Mouse (Mus musculus) Muller cell, postnatal 12 days (primary cell): Measurements from ENCODE around the gene Cyp2d11.
A peak's percentile ranks its signal among the peaks of the same experiment; 100 is the strongest.
"Not testable (repeated sequence)": the region's sequence is repeated elsewhere in the genome, so short reads cannot be mapped to it uniquely, and the experiment has no call there.

Source experiments
- DNase-seq: peaks from one replicate; pipeline ENCODE4 v3.0.0-alpha.2; 2015; ENCODE audit errors: inconsistent ontology term

Gene Cyp2d11

DNA sequence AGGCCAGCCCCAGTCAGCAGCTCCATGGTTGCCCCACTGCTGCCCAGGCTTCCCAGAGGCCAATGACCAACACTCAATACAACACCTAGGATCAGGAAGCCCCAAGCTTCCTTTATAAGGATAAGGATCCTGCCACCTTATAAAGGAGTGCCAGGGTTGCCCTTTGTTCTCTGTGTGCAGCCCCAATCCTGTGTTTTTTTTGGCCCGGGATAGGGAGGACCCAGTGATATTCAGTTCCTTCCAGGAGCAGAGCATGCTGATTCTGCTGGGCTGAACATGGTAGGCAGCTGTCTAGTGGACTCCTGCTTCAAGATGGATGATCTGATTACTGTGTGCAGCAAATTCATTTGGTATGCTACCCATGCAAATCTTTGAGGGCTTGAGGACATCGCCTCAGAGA lies at the start of gene Cyp2d11:
TSS of gene Cyp2d11 (minus strand) at position 101 of the 400 bp plus-strand sequence.
- DNase-seq = not testable (repeated sequence)

- no peak for DNase-seq
Observed at GRCm38 (mm10) chr15:82437975-82438617, 44.3 kb upstream of the Cyp2d11 start.

- no peak for DNase-seq
Observed at GRCm38 (mm10) chr15:82435606-82436005, 41.8 kb upstream of the Cyp2d11 start.

- no peak for DNase-seq
Observed at GRCm38 (mm10) chr15:82435011-82435410, 41.2 kb upstream of the Cyp2d11 start.

DNA sequence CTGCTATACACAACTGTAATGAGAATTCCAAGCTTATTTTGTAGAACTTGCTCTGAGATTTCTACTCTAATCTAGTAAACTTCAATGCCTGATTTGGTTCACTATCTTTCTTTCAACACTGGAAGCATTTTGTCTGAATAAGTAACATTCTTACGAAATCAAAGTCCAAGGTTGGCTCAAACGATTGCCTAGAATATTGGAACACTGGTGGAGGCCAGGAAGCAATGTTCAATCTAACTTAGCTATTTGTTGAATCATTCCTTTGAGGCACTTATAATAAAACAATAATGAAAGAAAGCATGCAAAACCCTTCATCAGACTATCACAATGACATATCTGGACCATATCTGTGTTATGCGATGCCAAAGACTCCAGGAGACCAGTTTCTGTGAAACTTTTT lies 40.7 kb upstream of the Cyp2d11 start:
- DNase-seq = no peak

DNA sequence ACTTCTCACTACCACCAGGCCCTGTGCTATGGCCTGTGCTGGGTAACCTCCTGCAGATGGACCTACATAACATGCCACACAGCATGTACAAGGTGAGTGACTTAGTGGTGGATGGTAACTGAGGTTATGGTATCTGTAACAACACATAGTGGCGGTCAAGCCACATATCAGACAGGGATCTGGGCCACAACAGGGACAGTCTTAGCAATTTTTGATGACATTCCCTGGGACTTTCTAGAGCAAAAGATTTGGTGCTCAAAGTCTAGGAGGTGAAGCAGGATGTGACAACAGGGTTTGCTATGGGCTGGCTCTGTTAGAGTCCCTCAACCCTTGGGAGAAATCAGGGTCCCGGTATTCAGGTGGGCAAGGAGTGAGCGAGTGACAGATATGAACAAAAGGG lies 39.8 kb upstream of the Cyp2d11 start:
- DNase-seq = no peak

DNA sequence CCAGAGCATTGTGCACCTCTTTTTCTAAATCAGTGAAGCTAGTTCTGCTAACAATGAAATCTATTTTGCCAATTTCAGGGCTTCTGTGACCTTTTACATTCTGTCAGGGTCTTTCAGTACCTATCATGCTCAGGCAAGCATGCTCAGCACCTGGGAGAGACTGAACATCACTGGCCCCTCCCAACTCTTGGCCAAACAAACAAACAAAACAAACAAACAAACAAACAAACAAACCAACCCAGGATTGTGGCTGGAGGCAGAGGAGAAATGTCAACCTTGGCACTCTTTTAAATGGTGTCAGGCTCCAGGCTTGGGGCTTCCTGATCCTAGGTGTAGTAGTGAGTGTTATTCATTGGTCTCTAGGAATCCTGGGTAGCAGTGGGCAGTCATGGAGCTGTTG lies 39.3 kb upstream of the Cyp2d11 start, which contains the start of gene Cyp2d9:
TSS of gene Cyp2d9 (plus strand) at position 301 of the 400 bp plus-strand sequence.
- no peak for DNase-seq

DNA sequence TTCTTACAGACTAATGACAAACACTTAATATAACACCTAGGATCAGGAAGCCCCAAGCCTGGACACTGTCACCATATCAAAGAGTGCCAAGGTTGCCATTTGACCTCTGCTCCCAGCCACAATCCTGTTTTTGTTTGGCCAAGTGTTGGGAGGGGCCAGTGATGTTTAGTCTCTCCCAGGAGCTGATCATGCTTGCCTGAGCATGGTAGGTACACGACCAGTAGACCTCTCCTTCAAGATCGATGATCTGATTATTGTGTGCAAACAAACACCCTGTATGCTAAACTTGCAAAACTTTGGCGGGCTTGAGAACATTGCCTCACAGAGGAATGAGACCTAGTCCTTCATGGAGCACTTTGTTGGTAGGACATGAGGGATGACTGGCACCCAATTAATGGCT lies 29.6 kb upstream of the Cyp2d11 start:
- no peak for DNase-seq

DNA sequence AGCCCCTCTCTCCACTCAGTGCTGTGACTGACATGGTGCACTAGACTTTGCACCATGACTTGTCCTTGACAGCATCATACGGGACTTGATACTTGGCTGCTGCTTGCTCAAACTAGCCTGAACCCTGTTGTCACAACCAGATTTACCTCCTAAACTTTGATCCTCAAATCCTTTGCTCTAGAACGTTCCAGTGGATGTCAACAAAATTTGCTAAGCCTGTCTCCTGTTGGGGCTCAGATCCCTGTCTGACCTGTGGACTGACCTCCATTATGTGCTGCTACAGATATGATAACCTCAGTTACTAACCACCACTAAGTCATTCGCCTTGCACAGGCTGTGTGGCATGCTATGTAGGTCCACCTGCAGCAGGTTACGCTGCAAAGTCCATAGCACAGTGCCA lies 29.1 kb upstream of the Cyp2d11 start:
- no peak for DNase-seq

- no peak for DNase-seq
Observed at GRCm38 (mm10) chr15:82418616-82419015, 24.8 kb upstream of the Cyp2d11 start.

- DNase-seq = peak; percentile 80
Observed at GRCm38 (mm10) chr15:82416797-82417789, 23.3 kb upstream of the Cyp2d11 start.

- DNase-seq = no peak
Observed at GRCm38 (mm10) chr15:82407536-82407935, 13.7 kb upstream of the Cyp2d11 start.

DNA sequence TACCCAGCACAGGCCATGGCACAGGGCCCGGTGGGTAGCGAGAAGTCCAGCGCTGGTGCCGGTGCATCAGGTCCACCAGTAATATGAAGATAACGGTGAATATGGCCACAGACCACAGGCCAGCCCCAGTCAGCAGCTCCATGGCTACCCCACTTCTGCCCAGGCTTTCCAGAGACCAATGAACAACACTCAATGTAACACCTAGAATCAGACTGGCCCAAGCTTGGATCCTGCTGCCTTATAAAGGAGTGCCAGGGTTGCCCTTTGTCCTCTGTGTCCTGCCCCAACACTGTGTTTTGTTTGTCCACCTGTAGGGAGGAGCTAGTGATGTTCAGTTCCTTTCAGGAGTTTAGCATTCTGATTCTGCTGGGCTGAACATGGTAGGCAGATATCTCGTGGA lies 13.2 kb upstream of the Cyp2d11 start, which contains the start of gene Cyp2d10:
TSS of gene Cyp2d10 (minus strand) at position 215 of the 400 bp plus-strand sequence.
- no peak for DNase-seq

GRCm38 (mm10) chr15:82404163-82404562 lies 10.3 kb upstream of the Cyp2d11 start:
- no peak for DNase-seq

- no peak for DNase-seq
Observed at GRCm38 (mm10) chr15:82403606-82404005, 9.8 kb upstream of the Cyp2d11 start.

- DNase-seq = no peak
Observed at GRCm38 (mm10) chr15:82402741-82403140, 8.9 kb upstream of the Cyp2d11 start.

DNA sequence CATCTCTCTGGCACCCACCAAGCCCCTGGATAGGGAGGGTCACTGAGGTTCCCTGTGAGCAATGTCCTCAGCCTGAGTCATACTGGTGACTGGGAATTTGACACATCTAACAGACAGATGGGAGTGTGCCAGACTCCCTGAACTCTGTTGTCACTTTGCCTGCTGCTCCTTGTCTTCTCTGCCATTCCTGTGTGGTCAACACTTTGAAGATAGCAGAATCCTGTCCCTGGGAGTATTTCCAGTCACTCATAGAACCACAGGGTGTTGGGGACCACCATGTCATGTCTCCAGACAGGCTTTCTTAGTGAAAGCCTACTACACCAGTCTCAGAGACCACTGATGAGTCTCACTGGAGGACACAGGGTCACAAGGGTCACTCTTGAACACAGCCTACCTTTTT lies 8.3 kb upstream of the Cyp2d11 start:
- DNase-seq = peak; percentile 24

- no peak for DNase-seq
Observed at GRCm38 (mm10) chr15:82401516-82401915, 7.7 kb upstream of the Cyp2d11 start.

GRCm38 (mm10) chr15:82395955-82396354 lies 2.1 kb upstream of the Cyp2d11 start:
- not testable (repeated sequence) for DNase-seq

GRCm38 (mm10) chr15:82389916-82390315 lies 3.9 kb downstream of the Cyp2d11 start:
- not testable (repeated sequence) for DNase-seq

GRCm38 (mm10) chr15:82385729-82386128 lies 8.1 kb downstream of the Cyp2d11 start:
- no peak for DNase-seq

DNA sequence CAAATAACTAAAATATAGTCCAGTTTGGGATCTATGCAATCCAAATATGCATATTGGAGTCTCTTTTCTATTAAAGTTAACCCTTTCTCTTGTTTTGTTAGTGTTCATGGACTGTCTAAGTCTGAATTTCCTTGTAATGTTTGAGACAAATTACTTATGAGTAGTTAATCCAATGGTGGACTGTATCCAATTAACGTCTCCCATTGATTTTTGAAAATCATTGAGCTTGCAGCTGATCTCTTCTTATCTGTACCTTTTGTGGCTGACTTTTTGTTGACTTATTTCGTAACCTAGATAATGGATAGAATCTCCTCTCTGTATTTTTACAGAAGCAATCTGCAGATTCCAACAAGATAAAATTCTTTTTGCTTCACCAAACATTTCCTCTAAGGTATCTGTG lies 11.4 kb downstream of the Cyp2d11 start:
- DNase-seq = no peak

GRCm38 (mm10) chr15:82380714-82381062 lies 13.1 kb downstream of the Cyp2d11 start:
- DNase-seq = no peak
